Mouse (Mus musculus) heart, postnatal 0 days (tissue): ENCODE measurements around the gene Gjb5.

Source experiments
- CTCF ChIP-seq: IDR thresholded peaks from 2 replicates; pipeline ENCODE4 v1.5.1; 2016; ENCODE audit warnings: antibody characterized with exemption, control low read depth, low read depth
- EP300 ChIP-seq: IDR thresholded peaks from 2 replicates; pipeline ENCODE4 v1.6.1; 2016; ENCODE audit warnings: antibody characterized with exemption, low read depth

DNA sequence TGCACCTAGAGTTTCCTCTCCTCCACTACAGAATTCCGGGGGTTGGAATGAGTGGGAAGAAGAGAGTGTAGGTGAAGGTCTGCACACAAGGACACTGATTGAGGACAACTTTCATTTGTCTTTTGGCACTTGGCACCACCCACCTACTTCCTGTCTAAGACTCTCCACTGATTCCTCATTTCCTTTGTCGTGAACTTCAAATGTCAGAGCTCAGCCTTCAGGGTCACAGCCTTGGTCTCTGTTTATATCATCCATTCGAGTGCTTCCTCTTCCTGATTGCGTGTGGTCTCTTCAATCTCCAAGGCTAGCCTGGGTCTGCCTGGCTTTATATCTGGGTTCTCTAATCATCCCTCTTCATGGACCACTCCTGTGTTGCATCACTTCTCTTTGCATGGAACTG is 37.6 kb upstream of the Gjb5 start:
- no peak for TF ChIP-seq EP300
- no peak for TF ChIP-seq CTCF
